In the genomic region with DNA sequence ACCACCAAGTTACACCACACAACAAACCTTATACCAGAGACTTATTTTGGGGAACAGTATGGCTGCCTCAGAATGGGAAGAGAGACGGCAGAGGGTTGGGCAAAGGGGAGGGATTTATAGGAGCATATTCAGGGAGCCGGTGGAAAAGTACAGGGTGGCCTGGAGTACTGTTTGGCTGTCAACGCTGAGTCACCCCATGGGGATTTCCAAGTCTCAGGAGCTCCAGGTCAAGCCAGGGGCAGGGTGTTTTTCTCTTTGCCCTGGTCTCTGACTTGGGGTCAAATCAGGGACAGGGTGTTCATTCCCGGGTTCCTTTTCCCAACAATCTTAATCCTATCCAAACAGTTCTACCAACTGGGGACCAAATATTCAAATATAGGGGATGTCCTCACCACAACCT, we compare ENCODE assay signal across 24 mouse cellular contexts. TPM values are rescaled to one million over a fixed set of nuclear protein-coding genes. Genes with fewer than 3 reads are reported as not detected.
DNase-seq lines count a peak whose midpoint lies in the region; ATAC-seq and TF ChIP-seq lines count a peak whose summit lies in the region.
"Had no signal": no experiment of that assay in that cellular context is flagged by ENCODE, and none has a peak within 500 bp of the region (broad histone marks: within the 10 kb centered on the region; RNA-seq: fewer than 3 reads in every experiment).

No protein-coding gene starts in this region.

- no peak overlapping the region for H3K4me3 ChIP-seq in lung, postnatal 0 days (ENCODE audit: low read depth, low read length)
- H3K4me3 ChIP-seq in stomach, postnatal 0 days (ENCODE audit: low read depth, low read length) = no peak overlapping the region
- H3K4me3 ChIP-seq: forebrain, embryonic 13.5 days; gastrocnemius, adult 2 months; hindbrain, embryonic 15.5 days; kidney, embryonic 15.5 days; limb, embryonic 10.5 days; neural tube, embryonic 12.5 days had no signal

- no peaks in the 10 kb centered on the region for H3K36me3 ChIP-seq in lung, postnatal 0 days (ENCODE audit: insufficient read depth, low read length)
- H3K36me3 ChIP-seq in stomach, postnatal 0 days (ENCODE audit: control insufficient read depth, insufficient read depth, low read length) = no peaks in the 10 kb centered on the region
- H3K36me3 ChIP-seq: hindbrain, embryonic 15.5 days; kidney, embryonic 15.5 days; limb, embryonic 10.5 days; neural tube, embryonic 12.5 days had no signal

- H3K27ac ChIP-seq in lung, postnatal 0 days (ENCODE audit: low read length) = no peak overlapping the region
- no peak overlapping the region for H3K27ac ChIP-seq in stomach, postnatal 0 days (replicated peaks)
- H3K27ac ChIP-seq: forebrain, embryonic 13.5 days; gastrocnemius, adult 2 months; hindbrain, embryonic 15.5 days; kidney, embryonic 15.5 days; limb, embryonic 10.5 days; neural tube, embryonic 12.5 days had no signal

- peak; percentile 32 for DNase-seq in adrenal gland, adult 8-10 months
- no peak for DNase-seq in adrenal gland, adult 18-20 months (ENCODE audit: low spot score in 2 of 2)
- peak; percentile 38 to 46 for DNase-seq in lung, adult 18-20 months
- no peak for DNase-seq in lung, postnatal 0 days (ENCODE audit: low spot score)
- DNase-seq in R1 (ENCODE audit: low read depth, low spot score) = peak; percentile 41
- DNase-seq in stomach, postnatal 0 days (ENCODE audit: low spot score) = no peak
- no peak for DNase-seq in thymus, postnatal 4 days
- DNase-seq: B cell, adult 2 months; cerebellum, adult 18-20 months; cerebellum, postnatal 14 days; gastrocnemius, adult 2 months; layer of hippocampus, adult 9-11 months; liver; lung, postnatal 14 days; midbrain, embryonic 14.5 days; right cerebral cortex, postnatal 14 days; thymus, postnatal 14 days had no signal

- H3K27me3 ChIP-seq in lung, postnatal 0 days (replicated peaks; ENCODE audit: insufficient read depth, low read length) = no peaks in the 10 kb centered on the region
- no peaks in the 10 kb centered on the region for H3K27me3 ChIP-seq in stomach, postnatal 0 days (ENCODE audit: control insufficient read depth, insufficient read depth, low read length)
- H3K27me3 ChIP-seq: forebrain, embryonic 13.5 days; hindbrain, embryonic 15.5 days; kidney, embryonic 15.5 days; neural tube, embryonic 12.5 days had no signal

- no peak overlapping the region for H3K9ac ChIP-seq in lung, postnatal 0 days (replicated peaks; ENCODE audit: low read depth)
- H3K9ac ChIP-seq in stomach, postnatal 0 days (ENCODE audit: low read length) = no peak overlapping the region
- H3K9ac ChIP-seq: forebrain, embryonic 13.5 days; hindbrain, embryonic 15.5 days; kidney, embryonic 15.5 days; neural tube, embryonic 12.5 days had no signal

- ATAC-seq in lung, postnatal 0 days = no peak
- ATAC-seq in stomach, postnatal 0 days (ENCODE audit: low FRiP score, low TSS enrichment) = peak; percentile 56; the same call in 1 of the 2 replicates
- ATAC-seq in megakaryocyte progenitor cell, adult 5-6 weeks (replicated peaks; ENCODE audit: poor library complexity) = no peak
- ATAC-seq: forebrain, embryonic 13.5 days had no signal

- no peak for TF ChIP-seq EP300 in lung, postnatal 0 days (IDR thresholded peaks at IDR 0.05)
- TF ChIP-seq EP300 in stomach, postnatal 0 days (optimal IDR thresholded peaks at IDR 0.05) = no peak

- WGBS in lung, postnatal 0 days = 69% methylated on average over 4 of the region's 4 CpGs
- 46% methylated on average over 4 of the region's 4 CpGs for WGBS in stomach, postnatal 0 days

- no peak overlapping the region for H3K4me2 ChIP-seq in lung, postnatal 0 days (replicated peaks; ENCODE audit: low read depth, low read length)
- no peak overlapping the region for H3K4me2 ChIP-seq in stomach, postnatal 0 days (replicated peaks; ENCODE audit: low read depth)
- H3K4me2 ChIP-seq: forebrain, embryonic 13.5 days; hindbrain, embryonic 15.5 days; kidney, embryonic 15.5 days; neural tube, embryonic 12.5 days had no signal

- H3K4me1 ChIP-seq in lung, postnatal 0 days (ENCODE audit: insufficient read depth, low read depth, low read length) = no peaks in the 10 kb centered on the region
- H3K4me1 ChIP-seq in stomach, postnatal 0 days (replicated peaks; ENCODE audit: control insufficient read depth, insufficient read depth) = no peaks in the 10 kb centered on the region
- H3K4me1 ChIP-seq: forebrain, embryonic 13.5 days; hindbrain, embryonic 15.5 days; kidney, embryonic 15.5 days; limb, embryonic 10.5 days; neural tube, embryonic 12.5 days had no signal

- TF ChIP-seq CTCF in lung, postnatal 0 days (IDR thresholded peaks at IDR 0.05) = no peak
- TF ChIP-seq CTCF in stomach, postnatal 0 days (IDR thresholded peaks at IDR 0.05; ENCODE audit: low read depth) = no peak

- H3K9me3 ChIP-seq in lung, postnatal 0 days (ENCODE audit: low read length) = no peaks in the 10 kb centered on the region
- H3K9me3 ChIP-seq in stomach, postnatal 0 days (ENCODE audit: control insufficient read depth, low read length) = no peaks in the 10 kb centered on the region
- H3K9me3 ChIP-seq: hindbrain, embryonic 15.5 days had no signal

RNA-seq across cellular contexts. Expression of a gene that starts 28.6 kb away (rescaled TPM):
- 10 to 100 TPM; 27.6 to 47.1 (median 35.7) TPM for total RNA-seq in adrenal gland, adult 8-10 months (2022)
- 10 to 100 TPM; 16.2 to 25.9 TPM for total RNA-seq in adrenal gland, adult 18-20 months (2021)
- 41.0 and 47.7 TPM in 2 replicates for polyA plus RNA-seq in lung, postnatal 0 days (2015; fragmentation: Nextera tagmentation; extraction: Ambion mirVana)
- polyA plus RNA-seq in stomach, postnatal 0 days (2015; fragmentation: Nextera tagmentation; extraction: Ambion mirVana) = 15.8 and 17.8 TPM in 2 replicates
- total RNA-seq in megakaryocyte progenitor cell, adult 5-6 weeks (2015) = 0.05 TPM in 1 of 2 replicates, not detected in the other
- total RNA-seq in megakaryocyte progenitor cell, adult 5-6 weeks (2017) = 0.34 TPM in 1 of 2 replicates, not detected in the other
- total RNA-seq: hematopoietic stem cell, adult 5-6 weeks had no signal

RNA-seq across cellular contexts. Expression of a gene that starts 45.0 kb away (rescaled TPM):
- 10 to 100 TPM in 3 of 4 experiments, 1 to 10 TPM in 1; 9.4 to 12.4 (median 11.9) TPM for total RNA-seq in adrenal gland, adult 8-10 months (2022)
- 1 to 10 TPM; 7.4 to 8.2 TPM for total RNA-seq in adrenal gland, adult 18-20 months (2021)
- polyA plus RNA-seq in lung, postnatal 0 days (2015; fragmentation: Nextera tagmentation; extraction: Ambion mirVana) = 71.8 and 72.1 TPM in 2 replicates
- 4.6 and 4.9 TPM in 2 replicates for polyA plus RNA-seq in stomach, postnatal 0 days (2015; fragmentation: Nextera tagmentation; extraction: Ambion mirVana)
- 0.07 and 0.73 TPM in 2 replicates for total RNA-seq in megakaryocyte progenitor cell, adult 5-6 weeks (2015)
- 0.37 and 1.4 TPM in 2 replicates for total RNA-seq in megakaryocyte progenitor cell, adult 5-6 weeks (2017)

Comparison
In these comparisons a context has a peak if more than half of its experiments do, and no peak if none do; other contexts are left out.
1. DNase-seq: peak in adrenal gland, adult 8-10 months (single experiment), lung, adult 18-20 months (2 of 2) and R1 (single experiment); none in adrenal gland, adult 18-20 months (0 of 2), lung, postnatal 0 days (single experiment), stomach, postnatal 0 days (single experiment) and thymus, postnatal 4 days (single experiment).
2. RNA of a gene that starts 28.6 kb away (total RNA-seq): 27.6 to 47.1 TPM in adrenal gland, adult 8-10 months and 16.2 to 25.9 TPM in adrenal gland, adult 18-20 months; 0.05 to 0.34 TPM in megakaryocyte progenitor cell, adult 5-6 weeks; every median in the first group is over 10 times any median in the second.